ENCODE assay signal across 8 mouse cellular contexts in the genomic region with DNA sequence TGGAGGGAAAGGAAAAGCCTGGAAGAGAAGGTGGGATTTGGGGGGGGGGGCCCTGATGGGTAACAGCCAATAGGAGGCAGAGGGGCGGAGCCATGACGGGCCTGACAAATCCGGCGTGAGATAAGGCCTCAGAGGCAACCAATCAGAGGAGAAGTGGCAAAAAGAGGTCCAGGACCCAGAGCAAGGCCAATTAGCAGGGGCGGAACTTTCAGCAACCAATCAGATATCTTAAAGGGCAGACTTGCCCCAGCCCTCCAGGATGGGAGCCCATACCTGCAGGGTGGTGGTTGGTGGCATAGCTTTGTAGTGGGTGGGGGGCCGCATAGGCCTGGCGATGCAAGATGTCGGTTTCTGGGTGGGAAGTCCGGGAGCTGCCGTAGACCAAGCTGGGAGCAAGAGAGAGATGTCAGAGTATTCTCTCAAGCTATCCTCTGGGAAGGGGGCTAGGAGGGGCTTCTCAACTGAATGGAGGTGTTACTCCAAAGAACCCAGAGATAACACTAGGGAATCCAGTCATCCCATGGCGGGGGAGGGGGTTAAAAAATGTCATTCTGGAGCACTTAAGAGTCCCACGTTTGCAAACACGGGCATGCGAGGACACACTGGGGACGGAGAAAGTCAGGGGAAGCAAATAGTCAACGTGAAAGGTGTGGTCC. TPM values are rescaled to one million over a fixed set of nuclear protein-coding genes. Genes with fewer than 3 reads are reported as not detected.
A peak's percentile ranks its signal among the peaks of the same experiment; 100 is the strongest.
DNase-seq lines count a peak whose midpoint lies in the region; ATAC-seq and TF ChIP-seq lines count a peak whose summit lies in the region.

No protein-coding gene starts in this region.

- peaks cover 58% of the 10 kb centered on the region for H3K4me1 ChIP-seq in G1E (ENCODE audit: insufficient read depth, low read depth, low read length)
- H3K4me1 ChIP-seq in forebrain, embryonic 11.5 days (replicated peaks; ENCODE audit: control insufficient read depth, insufficient read depth, low read length), result peaks cover 7% of the 10 kb centered on the region; the same call in 1 of the 2 replicates
- H3K4me1 ChIP-seq in heart, embryonic 14.5 days (ENCODE audit: control insufficient read depth in 2 of 2, insufficient read depth in 2 of 2, low read length in 2 of 2), result peaks cover 7 to 14% of the 10 kb centered on the region in 2 experiments; a peak in 3 of 4 replicates
- H3K4me1 ChIP-seq in liver, embryonic 14.5 days (replicated peaks; ENCODE audit: control insufficient read depth in 2 of 2, insufficient read depth in 2 of 2, low read length in 1 of 2), result peaks cover 14% of the 10 kb centered on the region in 2 experiments
- peaks cover 13% of the 10 kb centered on the region for H3K4me1 ChIP-seq in neural tube, embryonic 14.5 days (ENCODE audit: control insufficient read depth, insufficient read depth, low read length)

- peak; percentile 47 for ATAC-seq in G1E (ENCODE audit: extremely low read depth, insufficient number of reproducible peaks, low FRiP score, poor library complexity, severe bottlenecking)
- peak; percentile 55 for ATAC-seq in forebrain, embryonic 11.5 days (replicated peaks; ENCODE audit: low FRiP score)
- no peak for ATAC-seq in heart, embryonic 14.5 days (ENCODE audit: insufficient number of reproducible peaks, insufficient read depth, low FRiP score, low read depth)
- no peak for ATAC-seq in liver, embryonic 14.5 days (ENCODE audit: insufficient read depth)
- peak; percentile 48 for ATAC-seq in neural tube, embryonic 14.5 days (ENCODE audit: low read depth)

- peak; percentile 83 for DNase-seq in G1E (ENCODE audit: low spot score)
- DNase-seq in brain, embryonic 18.5 days (ENCODE audit: low read depth, low spot score), result peak; percentile 79
- peak; percentile 91 for DNase-seq in forebrain, embryonic 11.5 days (ENCODE audit: low spot score)
- peak; percentile 86 for DNase-seq in kidney, postnatal 10 days
- DNase-seq in liver, embryonic 14.5 days (ENCODE audit: low read depth in 3 of 3, low spot score in 3 of 3), result peak; percentile 52 to 63 (median 61)
- peak; percentile 36 to 59 for DNase-seq in thymus, postnatal 36 days

- 3% methylated on average over 16 of the region's 16 CpGs for WGBS in forebrain, embryonic 11.5 days
- WGBS in heart, embryonic 14.5 days, result 6% methylated on average over 16 of the region's 16 CpGs
- WGBS in liver, embryonic 14.5 days (ENCODE audit: insufficient replicate concordance), result 22% methylated on average over 16 of the region's 16 CpGs
- 5% methylated on average over 16 of the region's 16 CpGs for WGBS in neural tube, embryonic 14.5 days

- H3K4me2 ChIP-seq in forebrain, embryonic 11.5 days (ENCODE audit: low read depth, low read length, severe bottlenecking), result peak overlapping the region; percentile 98
- peak overlapping the region; percentile 97 for H3K4me2 ChIP-seq in heart, embryonic 14.5 days (ENCODE audit: low read length)
- H3K4me2 ChIP-seq in liver, embryonic 14.5 days (ENCODE audit: low read depth), result peak overlapping the region; percentile 84
- peak overlapping the region; percentile 97 for H3K4me2 ChIP-seq in neural tube, embryonic 14.5 days (ENCODE audit: low read depth, low read length)

- peak overlapping the region; percentile 85 for H3K4me3 ChIP-seq in G1E (ENCODE audit: low read depth, low read length)
- H3K4me3 ChIP-seq in forebrain, embryonic 11.5 days (ENCODE audit: low read depth, low read length), result peak overlapping the region; percentile 76
- H3K4me3 ChIP-seq in heart, embryonic 14.5 days (ENCODE audit: control insufficient read depth in 1 of 2, insufficient read depth in 1 of 2, low read depth in 1 of 2, low read length in 2 of 2), result peak overlapping the region; percentile 75 to 99
- H3K4me3 ChIP-seq in liver, embryonic 14.5 days (ENCODE audit: insufficient read depth in 1 of 2, low read depth in 2 of 2, low read length in 2 of 2), result peak overlapping the region; percentile 65 to 68
- H3K4me3 ChIP-seq in neural tube, embryonic 14.5 days (ENCODE audit: low read depth, low read length), result peak overlapping the region; percentile 88

- H3K9ac ChIP-seq in forebrain, embryonic 11.5 days (ENCODE audit: low read length), result peak overlapping the region; percentile 85
- H3K9ac ChIP-seq in heart, embryonic 14.5 days (ENCODE audit: low read length), result peak overlapping the region; percentile 92
- H3K9ac ChIP-seq in liver, embryonic 14.5 days (replicated peaks), result no peak overlapping the region
- peak overlapping the region; percentile 95 for H3K9ac ChIP-seq in neural tube, embryonic 14.5 days (replicated peaks; ENCODE audit: low read depth, low read length)

- TF ChIP-seq EP300 in liver, embryonic 14.5 days (IDR thresholded peaks at IDR 0.05; ENCODE audit: low read depth), result no peak

- no peak for TF ChIP-seq CTCF in G1E (IDR thresholded peaks at IDR 0.05; ENCODE audit: low read depth, low read length)
- no peak for TF ChIP-seq CTCF in liver, embryonic 14.5 days (IDR thresholded peaks at IDR 0.05; ENCODE audit: low read depth)

- no peaks in the 10 kb centered on the region for H3K9me3 ChIP-seq in G1E (replicated peaks)
- no peaks in the 10 kb centered on the region for H3K9me3 ChIP-seq in forebrain, embryonic 11.5 days (ENCODE audit: control insufficient read depth, low read length)
- no peaks in the 10 kb centered on the region for H3K9me3 ChIP-seq in heart, embryonic 14.5 days (ENCODE audit: control insufficient read depth, low read length)
- no peaks in the 10 kb centered on the region for H3K9me3 ChIP-seq in liver, embryonic 14.5 days (ENCODE audit: control insufficient read depth, low read length)
- H3K9me3 ChIP-seq in neural tube, embryonic 14.5 days (ENCODE audit: control insufficient read depth, low read length), result no peaks in the 10 kb centered on the region

- peaks cover 57% of the 10 kb centered on the region for H3K36me3 ChIP-seq in G1E (replicated peaks)
- peaks cover 39% of the 10 kb centered on the region for H3K36me3 ChIP-seq in forebrain, embryonic 11.5 days (ENCODE audit: control insufficient read depth, insufficient read depth, low read length)
- peaks cover 47% of the 10 kb centered on the region for H3K36me3 ChIP-seq in heart, embryonic 14.5 days (ENCODE audit: control insufficient read depth, insufficient read depth, low read length)
- H3K36me3 ChIP-seq in liver, embryonic 14.5 days (replicated peaks; ENCODE audit: control insufficient read depth, insufficient read depth, low read depth), result peaks cover 12% of the 10 kb centered on the region
- peaks cover 41% of the 10 kb centered on the region for H3K36me3 ChIP-seq in neural tube, embryonic 14.5 days (ENCODE audit: control insufficient read depth, insufficient read depth, low read length)

- H3K27ac ChIP-seq in forebrain, embryonic 11.5 days (ENCODE audit: low read depth, low read length), result peak overlapping the region; percentile 99
- peak overlapping the region; percentile 87 to 97; a peak in 3 of 4 replicates for H3K27ac ChIP-seq in heart, embryonic 14.5 days (replicated peaks in 1 of 2; ENCODE audit: control insufficient read depth in 1 of 2, insufficient read depth in 1 of 2, low read depth in 2 of 2, low read length in 2 of 2)
- no peak overlapping the region for H3K27ac ChIP-seq in liver, embryonic 14.5 days
- peak overlapping the region; percentile 98; the same call in 1 of the 2 replicates for H3K27ac ChIP-seq in neural tube, embryonic 14.5 days (ENCODE audit: low read depth, low read length)

- H3K27me3 ChIP-seq in G1E (ENCODE audit: insufficient read depth, low read length), result no peaks in the 10 kb centered on the region
- H3K27me3 ChIP-seq in forebrain, embryonic 11.5 days (ENCODE audit: control insufficient read depth, insufficient read depth, low read length), result no peaks in the 10 kb centered on the region
- H3K27me3 ChIP-seq in heart, embryonic 14.5 days (ENCODE audit: control insufficient read depth, insufficient read depth, low read length), result no peaks in the 10 kb centered on the region
- H3K27me3 ChIP-seq in liver, embryonic 14.5 days (ENCODE audit: control insufficient read depth, insufficient read depth, low read length), result no peaks in the 10 kb centered on the region
- no peaks in the 10 kb centered on the region for H3K27me3 ChIP-seq in neural tube, embryonic 14.5 days (ENCODE audit: control insufficient read depth, insufficient read depth, low read length)

RNA-seq across cellular contexts. Expression of a gene that starts 1.6 kb away (rescaled TPM):
- total RNA-seq in G1E (2014; fragmentation: Nextera tagmentation), result 36.7 and 42.4 TPM in 2 replicates
- 1.6 and 2.0 TPM in 2 replicates for total RNA-seq in G1E (2017)
- polyA plus RNA-seq in G1E (2012), result 91.6 and 98.4 TPM in 2 replicates
- polyA plus RNA-seq in forebrain, embryonic 11.5 days (2014; fragmentation: Nextera tagmentation; extraction: Ambion mirVana), result 16.1 and 19.2 TPM in 2 replicates
- polyA plus RNA-seq in heart, embryonic 14.5 days (2014; fragmentation: Nextera tagmentation; extraction: Ambion mirVana), result 6.7 and 8.7 TPM in 2 replicates
- 1.8 and 2.6 TPM in 2 replicates for polyA plus RNA-seq in liver, embryonic 14.5 days (2012; rRNA removed)
- 1.9 and 2.2 TPM in 2 replicates for polyA plus RNA-seq in liver, embryonic 14.5 days (2014; fragmentation: Nextera tagmentation; extraction: Ambion mirVana)
- 17.3 and 17.9 TPM in 2 replicates for polyA plus RNA-seq in neural tube, embryonic 14.5 days (2014; fragmentation: Nextera tagmentation; extraction: Ambion mirVana)

RNA-seq across cellular contexts. Expression of a gene that starts 11.2 kb away (rescaled TPM):
- total RNA-seq in G1E (2014; fragmentation: Nextera tagmentation) (43.6 and 49.1 TPM in 2 replicates), G1E (2017) (38.9 and 49.4 TPM in 2 replicates)
- polyA plus RNA-seq in G1E (2012), result 104 and 110 TPM in 2 replicates
- polyA plus RNA-seq in forebrain, embryonic 11.5 days (2014; fragmentation: Nextera tagmentation; extraction: Ambion mirVana), result 52.6 and 64.0 TPM in 2 replicates
- polyA plus RNA-seq in heart, embryonic 14.5 days (2014; fragmentation: Nextera tagmentation; extraction: Ambion mirVana), result 48.5 and 53.8 TPM in 2 replicates
- polyA plus RNA-seq in liver, embryonic 14.5 days (2012; rRNA removed), result 24.5 and 26.4 TPM in 2 replicates
- 23.1 and 27.4 TPM in 2 replicates for polyA plus RNA-seq in liver, embryonic 14.5 days (2014; fragmentation: Nextera tagmentation; extraction: Ambion mirVana)
- 65.4 and 67.3 TPM in 2 replicates for polyA plus RNA-seq in neural tube, embryonic 14.5 days (2014; fragmentation: Nextera tagmentation; extraction: Ambion mirVana)

RNA-seq across cellular contexts. Expression of a gene that starts 11.4 kb away (rescaled TPM):
- total RNA-seq in G1E (2014; fragmentation: Nextera tagmentation) (11.5 and 17.8 TPM in 2 replicates), G1E (2017) (6.8 and 9.5 TPM in 2 replicates)
- 34.7 and 38.8 TPM in 2 replicates for polyA plus RNA-seq in G1E (2012)
- 14.2 and 18.4 TPM in 2 replicates for polyA plus RNA-seq in forebrain, embryonic 11.5 days (2014; fragmentation: Nextera tagmentation; extraction: Ambion mirVana)
- 13.4 and 14.5 TPM in 2 replicates for polyA plus RNA-seq in heart, embryonic 14.5 days (2014; fragmentation: Nextera tagmentation; extraction: Ambion mirVana)
- polyA plus RNA-seq in liver, embryonic 14.5 days (2012; rRNA removed), result 8.5 and 10.1 TPM in 2 replicates
- polyA plus RNA-seq in liver, embryonic 14.5 days (2014; fragmentation: Nextera tagmentation; extraction: Ambion mirVana), result 6.2 and 7.3 TPM in 2 replicates
- 12.7 and 12.8 TPM in 2 replicates for polyA plus RNA-seq in neural tube, embryonic 14.5 days (2014; fragmentation: Nextera tagmentation; extraction: Ambion mirVana)

RNA-seq across cellular contexts. Expression of a gene that starts 33.3 kb away (rescaled TPM):
- total RNA-seq in G1E (2014; fragmentation: Nextera tagmentation), result 16.3 and 22.1 TPM in 2 replicates
- 3.1 and 3.2 TPM in 2 replicates for total RNA-seq in G1E (2017)
- polyA plus RNA-seq in G1E (2012), result 5.6 and 6.9 TPM in 2 replicates
- polyA plus RNA-seq in forebrain, embryonic 11.5 days (2014; fragmentation: Nextera tagmentation; extraction: Ambion mirVana), result 15.5 and 16.6 TPM in 2 replicates
- polyA plus RNA-seq in heart, embryonic 14.5 days (2014; fragmentation: Nextera tagmentation; extraction: Ambion mirVana), result 98.6 and 108 TPM in 2 replicates
- polyA plus RNA-seq in liver, embryonic 14.5 days (2012; rRNA removed), result 16.3 and 19.7 TPM in 2 replicates
- polyA plus RNA-seq in liver, embryonic 14.5 days (2014; fragmentation: Nextera tagmentation; extraction: Ambion mirVana), result 15.4 and 20.6 TPM in 2 replicates
- 9.0 and 13.7 TPM in 2 replicates for polyA plus RNA-seq in neural tube, embryonic 14.5 days (2014; fragmentation: Nextera tagmentation; extraction: Ambion mirVana)

RNA-seq across cellular contexts. Expression of a gene that starts 34.9 kb away (rescaled TPM):
- 66.0 and 111 TPM in 2 replicates for total RNA-seq in G1E (2014; fragmentation: Nextera tagmentation)
- total RNA-seq in G1E (2017), result 11.3 and 13.5 TPM in 2 replicates
- 203 and 244 TPM in 2 replicates for polyA plus RNA-seq in G1E (2012)
- polyA plus RNA-seq in forebrain, embryonic 11.5 days (2014; fragmentation: Nextera tagmentation; extraction: Ambion mirVana), result 59.9 and 60.2 TPM in 2 replicates
- 36.2 and 36.8 TPM in 2 replicates for polyA plus RNA-seq in heart, embryonic 14.5 days (2014; fragmentation: Nextera tagmentation; extraction: Ambion mirVana)
- 16.2 and 16.9 TPM in 2 replicates for polyA plus RNA-seq in liver, embryonic 14.5 days (2012; rRNA removed)
- 11.0 and 14.5 TPM in 2 replicates for polyA plus RNA-seq in liver, embryonic 14.5 days (2014; fragmentation: Nextera tagmentation; extraction: Ambion mirVana)
- 61.6 and 68.6 TPM in 2 replicates for polyA plus RNA-seq in neural tube, embryonic 14.5 days (2014; fragmentation: Nextera tagmentation; extraction: Ambion mirVana)

Comparison
In these comparisons a context has a peak if more than half of its experiments do, and no peak if none do; other contexts are left out.
1. ATAC-seq: peak in G1E (single experiment), forebrain, embryonic 11.5 days (single experiment) and neural tube, embryonic 14.5 days (single experiment); none in heart, embryonic 14.5 days (single experiment) and liver, embryonic 14.5 days (single experiment).
2. Peak in every context shown above with its lines, with median percentiles within 50 percentile points of each other: DNase-seq, H3K4me3 ChIP-seq and H3K4me2 ChIP-seq.